Mouse (Mus musculus) MEL (cell line): ENCODE measurements around the gene Spata3. TPM values are rescaled to one million over a fixed set of nuclear protein-coding genes. Genes with fewer than 3 reads are reported as not detected.

Experiments used
- DNase-seq: peaks from one replicate; pipeline ENCODE4 v3.0.0; 2011; ENCODE audit warnings: low read depth, low spot score
- H3K27ac ChIP-seq: 2 replicates; pipeline ENCODE4 v1.5.1; 2012; ENCODE audit warnings: low read depth, mild to moderate bottlenecking, control low read depth, low read length, moderate library complexity; ENCODE audit not compliant: control insufficient read depth
- H3K27me3 ChIP-seq, 2 experiments: fragments of 150-350 bp in 1 of 2; sonication (generic) in 1 of 2; 2 replicates each; pipeline ENCODE4 v1.6.1; 2012; ENCODE audit warnings: low read length in 2 of 2, mild to moderate bottlenecking in 2 of 2, improper control_type of control experiment in 1 of 2, moderate library complexity in 1 of 2; ENCODE audit not compliant: insufficient read depth in 2 of 2, control insufficient read depth in 1 of 2
- H3K36me3 ChIP-seq, 2 experiments: 2 replicates each; pipeline ENCODE4 v1.6.1; 2012 to 2014; ENCODE audit warnings: low read length in 2 of 2, improper control_type of control experiment in 1 of 2, inconsistent platforms in 1 of 2, mild to moderate bottlenecking in 1 of 2; ENCODE audit not compliant: insufficient read depth in 2 of 2, control insufficient read depth in 1 of 2
- H3K4me1 ChIP-seq, 2 experiments: fragments of 150-350 bp in 1 of 2; sonication (generic) in 1 of 2; 2 replicates each; pipeline ENCODE4 v1.6.1; 2012; ENCODE audit warnings: low read length in 2 of 2, improper control_type of control experiment in 1 of 2, mild to moderate bottlenecking in 1 of 2; ENCODE audit not compliant: insufficient read depth in 2 of 2, control insufficient read depth in 1 of 2
- H3K4me3 ChIP-seq, 2 experiments: fragments of 150-350 bp in 1 of 2; sonication (generic) in 1 of 2; 2 replicates each; pipeline ENCODE4 v1.5.1; 2012; ENCODE audit warnings: low read depth in 2 of 2, low read length in 2 of 2, mild to moderate bottlenecking in 2 of 2, moderate library complexity in 2 of 2, control low read depth in 1 of 2, improper control_type of control experiment in 1 of 2; ENCODE audit not compliant: control insufficient read depth in 1 of 2, insufficient read depth in 1 of 2
- H3K79me2 ChIP-seq: 2 replicates; pipeline ENCODE4 v1.6.1; 2012; ENCODE audit warnings: mild to moderate bottlenecking, low read length, moderate library complexity; ENCODE audit not compliant: control insufficient read depth, poor library complexity, insufficient read depth
- H3K9ac ChIP-seq: 2 replicates; pipeline ENCODE4 v1.6.1; 2012; ENCODE audit warnings: low read depth, mild to moderate bottlenecking, control low read depth, low read length, moderate library complexity; ENCODE audit not compliant: control insufficient read depth, poor library complexity, severe bottlenecking
- H3K9me3 ChIP-seq: fragments of 150-350 bp; sonication (generic); replicated peaks from 2 replicates; pipeline ENCODE4 v1.6.1; 2012; ENCODE audit warnings: mild to moderate bottlenecking, low read length, improper control_type of control experiment, moderate library complexity; ENCODE audit not compliant: insufficient read depth
- BHLHE40 ChIP-seq: IDR thresholded peaks from 2 replicates; pipeline ENCODE4 v1.6.1; 2012; ENCODE audit warnings: low read depth, mild to moderate bottlenecking, inconsistent platforms, low read length, improper control_type of control experiment, borderline replicate concordance
- CTCF ChIP-seq, 3 experiments: IDR thresholded peaks in 2 of 3; conservative IDR thresholded peaks in 1 of 3; 2 replicates each; pipeline ENCODE4 v1.5.1; 2011 to 2012; ENCODE audit warnings: low read length in 3 of 3, low read depth in 2 of 3, mild to moderate bottlenecking in 2 of 3, improper control_type of control experiment in 1 of 3, inconsistent platforms in 1 of 3, mixed read lengths in 1 of 3, moderate library complexity in 1 of 3; ENCODE audit not compliant: control insufficient read depth in 1 of 3, insufficient read depth in 1 of 3, poor library complexity in 1 of 3, severe bottlenecking in 1 of 3
- E2F4 ChIP-seq: IDR thresholded peaks from 2 replicates; pipeline ENCODE4 v1.6.1; 2011; ENCODE audit warnings: low read depth, low read length, improper control_type of control experiment, borderline replicate concordance
- ELF1 ChIP-seq: IDR thresholded peaks from 2 replicates; pipeline ENCODE4 v1.6.1; 2014; ENCODE audit warnings: low read depth, mild to moderate bottlenecking, inconsistent platforms, low read length, improper control_type of control experiment, moderate library complexity
- EP300 ChIP-seq, 2 experiments: IDR thresholded peaks; 2 replicates each; pipeline ENCODE4 v1.6.1; 2011; ENCODE audit warnings: improper control_type of control experiment in 2 of 2, low read length in 2 of 2, low read depth in 1 of 2, mild to moderate bottlenecking in 1 of 2
- GABPA ChIP-seq: IDR thresholded peaks from 2 replicates; pipeline ENCODE4 v1.6.1; 2012; ENCODE audit warnings: low read depth, mild to moderate bottlenecking, inconsistent platforms, low read length, improper control_type of control experiment, moderate library complexity
- JUND ChIP-seq: IDR thresholded peaks from 2 replicates; pipeline ENCODE4 v1.6.1; 2011; ENCODE audit warnings: low read depth, mild to moderate bottlenecking, improper control_type of control experiment, low read length
- KAT2A ChIP-seq: conservative IDR thresholded peaks from 2 replicates; pipeline ENCODE4 v1.6.1; 2012; ENCODE audit warnings: low read depth, low read length, improper control_type of control experiment, inconsistent platforms
- MEF2A ChIP-seq: IDR thresholded peaks from 2 replicates; pipeline ENCODE4 v1.6.1; 2014; ENCODE audit warnings: low read depth, mild to moderate bottlenecking, inconsistent platforms, low read length, improper control_type of control experiment; ENCODE audit not compliant: poor library complexity, insufficient replicate concordance, severe bottlenecking; ENCODE audit errors: extremely low read depth
- MXI1 ChIP-seq: IDR thresholded peaks from 2 replicates; pipeline ENCODE4 v1.6.1; 2011; ENCODE audit warnings: mild to moderate bottlenecking, low read depth, low read length, improper control_type of control experiment
- MYB ChIP-seq: IDR thresholded peaks from 2 replicates; pipeline ENCODE4 v1.6.1; 2011; ENCODE audit warnings: mild to moderate bottlenecking, low read depth, low read length, improper control_type of control experiment
- MYC ChIP-seq: IDR thresholded peaks from 2 replicates; pipeline ENCODE4 v1.6.1; 2011; ENCODE audit warnings: low read depth, mild to moderate bottlenecking, low read length, improper control_type of control experiment, moderate library complexity
- POLR2A ChIP-seq, 2 experiments: IDR thresholded peaks; 2 replicates each; pipeline ENCODE4 v1.6.1; 2011 to 2012; ENCODE audit warnings: low read length in 2 of 2, mild to moderate bottlenecking in 2 of 2, control low read depth in 1 of 2, improper control_type of control experiment in 1 of 2, low read depth in 1 of 2, moderate library complexity in 1 of 2; ENCODE audit not compliant: control insufficient read depth in 1 of 2, insufficient read depth in 1 of 2, poor library complexity in 1 of 2
- POLR2AphosphoS5 ChIP-seq: IDR thresholded peaks from 2 replicates; pipeline ENCODE4 v1.6.1; 2012; ENCODE audit warnings: low read depth, borderline replicate concordance, mild to moderate bottlenecking, inconsistent platforms, low read length, moderate library complexity, mixed read lengths
- RAD21 ChIP-seq: IDR thresholded peaks from 2 replicates; pipeline ENCODE4 v1.6.1; 2011; ENCODE audit warnings: mild to moderate bottlenecking, low read depth, low read length, improper control_type of control experiment
- TAL1 ChIP-seq: IDR thresholded peaks from 2 replicates; pipeline ENCODE4 v1.6.1; 2012; ENCODE audit warnings: mild to moderate bottlenecking, inconsistent platforms, low read length, moderate library complexity, mixed read lengths
- TBP ChIP-seq: IDR thresholded peaks from 2 replicates; pipeline ENCODE4 v1.8.0; 2011; ENCODE audit warnings: low read depth, low read length, improper control_type of control experiment
- TCF12 ChIP-seq: IDR thresholded peaks from 2 replicates; pipeline ENCODE4 v1.6.1; 2014; ENCODE audit warnings: low read depth, mild to moderate bottlenecking, inconsistent platforms, low read length, improper control_type of control experiment, moderate library complexity
- ZC3H11A ChIP-seq: IDR thresholded peaks from 2 replicates; pipeline ENCODE4 v1.6.1; 2012; ENCODE audit warnings: low read depth, mild to moderate bottlenecking, inconsistent platforms, low read length, improper control_type of control experiment
- ZMIZ1 ChIP-seq: IDR thresholded peaks from 2 replicates; pipeline ENCODE4 v1.6.1; 2012; ENCODE audit warnings: low read depth, mild to moderate bottlenecking, inconsistent platforms, low read length, improper control_type of control experiment, moderate library complexity
- ZNF384 ChIP-seq: IDR thresholded peaks from 2 replicates; pipeline ENCODE4 v1.6.1; 2012; ENCODE audit warnings: low read depth, mild to moderate bottlenecking, inconsistent platforms, low read length, improper control_type of control experiment
- polyA plus RNA-seq, 2 experiments: library from polyadenylated mRNA; stranded (reverse) in 1 of 2; unstranded in 1 of 2; fragments of >175 nt in 1 of 2; fragments of >200 nt in 1 of 2; gene quantifications; 2 replicates each; pipeline versions ENCODE4 v1.2.1 to v1.2.4; 2012; ENCODE audit warnings: low replicate concordance in 2 of 2, low read depth in 1 of 2; ENCODE audit not compliant: insufficient read length in 2 of 2, insufficient read depth in 1 of 2, missing spikeins in 1 of 2
- total RNA-seq: library from RNA; depleted of rRNA; stranded (reverse); fragments of 300-350 nt; gene quantifications from 2 replicates; pipeline ENCODE4 v1.2.3, GENCODE M21; 2012

Spata3 gene
- total and polyA plus RNA-seq, 3 experiments: not detected

GRCm38 (mm10) chr1:85992175-85992574 lies 24.4 kb upstream of the Spata3 start:
- no peak overlapping the region for H3K4me3 ChIP-seq
- peaks cover 5 to 9% of the 10 kb centered on the region in 2 experiments for H3K27me3 ChIP-seq
- no peaks in the 10 kb centered on the region for H3K79me2 ChIP-seq
- H3K9me3 ChIP-seq: no peaks in the 10 kb centered on the region
- no peak for DNase-seq
- no peak overlapping the region for H3K27ac ChIP-seq
- no peaks in the 10 kb centered on the region for H3K36me3 ChIP-seq
- H3K4me1 ChIP-seq: no peaks in the 10 kb centered on the region
- no peak for TF ChIP-seq TBP
- TF ChIP-seq TAL1: no peak
- TF ChIP-seq JUND: no peak
- no peak for TF ChIP-seq MXI1
- no peak for TF ChIP-seq ELF1
- TF ChIP-seq KAT2A: no peak
- TF ChIP-seq ZNF384: no peak
- TF ChIP-seq BHLHE40: no peak
- no peak for TF ChIP-seq E2F4
- TF ChIP-seq ZC3H11A: no peak
- no peak for TF ChIP-seq POLR2A (IDR thresholded peaks at IDR 0.05; ENCODE audit: control insufficient read depth in 1 of 2, insufficient read depth in 1 of 2, low read depth in 1 of 2, low read length in 2 of 2, poor library complexity in 1 of 2)
- TF ChIP-seq MYC: no peak
- no peak for TF ChIP-seq MYB
- TF ChIP-seq RAD21: no peak
- no peak for TF ChIP-seq TCF12
- TF ChIP-seq CTCF (IDR thresholded peaks at IDR 0.05 in 2 of 3, conservative IDR thresholded peaks at IDR 0.05 in 1 of 3; ENCODE audit: control insufficient read depth in 1 of 3, insufficient read depth in 1 of 3, low read depth in 2 of 3, low read length in 3 of 3, poor library complexity in 1 of 3, severe bottlenecking in 1 of 3): no peak
- no peak for TF ChIP-seq EP300 (IDR thresholded peaks at IDR 0.05; ENCODE audit: low read depth in 1 of 2, low read length in 2 of 2)
- TF ChIP-seq, all 39 proteins: peak for 0
- no peak overlapping the region for H3K9ac ChIP-seq

- Histone ChIP-seq H3K9ac (no peak overlapping the region), H3K79me2 (no peaks in the 10 kb centered on the region)
These were observed 23.1 kb upstream of the Spata3 start for GRCm38 (mm10) chr1:85993541-85993940.

More at GRCm38 (mm10) chr1:85993541-85993940, 23.1 kb upstream of the Spata3 start:
- TF ChIP-seq POLR2A (IDR thresholded peaks at IDR 0.05; ENCODE audit: control insufficient read depth in 1 of 2, insufficient read depth in 1 of 2, low read depth in 1 of 2, low read length in 2 of 2, poor library complexity in 1 of 2) (no peak), ZMIZ1 (no peak), ZNF384 (no peak), POLR2AphosphoS5 (no peak), GABPA (no peak), MEF2A (no peak)
- TF ChIP-seq, all 39 proteins: peak for 0
- H3K27ac ChIP-seq: no peak overlapping the region
- H3K4me3 ChIP-seq: no peak overlapping the region
- H3K9me3 ChIP-seq: no peaks in the 10 kb centered on the region
- peaks cover 3 to 6% of the 10 kb centered on the region in 2 experiments; a peak in 3 of 4 replicates for H3K27me3 ChIP-seq
- no peaks in the 10 kb centered on the region for H3K36me3 ChIP-seq
- DNase-seq: no peak
- H3K4me1 ChIP-seq: no peaks in the 10 kb centered on the region
